Mouse (Mus musculus) left cerebral cortex, adult 2 months (tissue): Measurements from ENCODE around the gene Cdc6. TPM values are rescaled to one million over a fixed set of nuclear protein-coding genes. Genes with fewer than 3 reads are reported as not detected.
A peak's percentile ranks its signal among the peaks of the same experiment; 100 is the strongest.

ENCODE experiments used
- DNase-seq, 2 experiments: peaks; one replicate each; pipeline ENCODE4 v3.0.0; 2021 to 2022; ENCODE audit warnings: low spot score in 2 of 2, mixed read lengths in 1 of 2; ENCODE audit errors: extremely low spot score in 1 of 2
- H3K27ac ChIP-seq: fragments of 200-600 bp; 2 replicates; pipeline ENCODE4 v1.8.1; 2022
- H3K4me3 ChIP-seq: fragments of 200-600 bp; 2 replicates; pipeline ENCODE4 v1.8.1; 2022
- CTCF ChIP-seq: fragments of 200-600 bp; IDR thresholded peaks from 2 replicates; pipeline ENCODE4 v1.8.1; 2022; ENCODE audit warnings: antibody characterized with exemption, mild to moderate bottlenecking, moderate library complexity
- intact Hi-C: fragments of 180-260 bp; cut with DNase I; formaldehyde crosslinking; loops from one replicate; pipeline ENCODE4 v1.15.1; 2025
- total RNA-seq, 2 experiments: library from RNA; stranded (reverse); gene quantifications; 2 replicates each; pipeline ENCODE4 v1.2.3; 2021

Gene Cdc6
- total RNA-seq, 2 experiments from 2014 or later, result 0.35 to 0.36 TPM

DNA sequence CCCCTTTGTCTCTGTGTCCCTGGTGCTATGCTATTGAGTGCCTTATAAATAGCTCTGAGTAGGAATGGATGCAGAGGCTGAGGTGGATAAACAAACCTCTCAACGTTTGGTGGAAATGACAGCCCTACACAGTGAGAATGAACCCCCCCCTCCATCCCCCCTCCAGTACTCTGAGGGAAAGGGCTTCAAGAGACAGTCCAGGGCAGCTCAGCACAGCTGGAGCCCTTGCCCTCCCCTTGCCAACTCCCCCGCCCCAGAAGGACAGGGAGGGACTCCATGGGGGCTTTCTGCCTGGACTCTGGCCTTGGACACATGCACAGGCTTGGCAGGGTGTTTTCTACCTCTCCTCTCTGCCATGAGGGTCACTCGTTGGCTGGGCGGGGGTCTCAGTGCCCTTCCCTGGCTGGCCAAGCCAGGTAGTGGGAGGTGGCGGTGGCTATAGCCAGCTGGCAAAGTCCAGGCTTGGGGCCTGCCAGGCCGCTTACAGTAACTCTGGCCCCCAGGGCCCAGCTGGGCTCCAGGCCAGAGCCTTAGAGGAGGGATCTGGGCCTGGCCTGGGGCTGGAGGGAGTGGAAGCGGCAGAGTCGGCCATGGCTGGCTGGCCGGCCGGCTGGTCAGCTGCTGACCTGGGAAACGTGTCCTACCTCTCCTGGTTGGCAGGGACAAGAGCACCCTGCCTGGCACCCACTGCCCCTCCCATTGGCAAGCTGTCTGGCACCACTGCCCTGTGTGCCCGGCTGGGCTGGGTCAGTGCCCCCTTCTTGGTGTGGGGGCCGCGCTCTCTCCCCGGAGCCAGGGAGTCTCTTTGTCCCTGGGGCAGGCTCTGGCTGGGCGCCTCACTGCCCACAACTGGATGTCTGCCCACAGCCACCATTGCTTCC is 43.7 kb downstream of the Cdc6 start:
- Histone ChIP-seq H3K4me3 (no peak overlapping the region), H3K27ac (no peak overlapping the region)
- intact Hi-C loops, result no loop called here
- DNase-seq, result peak in 1 of 2 experiments; percentile 29
- TF ChIP-seq CTCF, result no peak

GRCm38 (mm10) chr11:98952111-98952510 is 44.5 kb downstream of the Cdc6 start:
- no peak overlapping the region for H3K27ac ChIP-seq
- no peak overlapping the region for H3K4me3 ChIP-seq
- no peak for DNase-seq
- intact Hi-C loops, result no loop called here
- no peak for TF ChIP-seq CTCF

- no peak for DNase-seq
- no peak for TF ChIP-seq CTCF
- intact Hi-C loops, result no loop called here
- Histone ChIP-seq H3K27ac (no peak overlapping the region), H3K4me3 (no peak overlapping the region)
Observed at GRCm38 (mm10) chr11:98952736-98953135, 45.1 kb downstream of the Cdc6 start.

DNA sequence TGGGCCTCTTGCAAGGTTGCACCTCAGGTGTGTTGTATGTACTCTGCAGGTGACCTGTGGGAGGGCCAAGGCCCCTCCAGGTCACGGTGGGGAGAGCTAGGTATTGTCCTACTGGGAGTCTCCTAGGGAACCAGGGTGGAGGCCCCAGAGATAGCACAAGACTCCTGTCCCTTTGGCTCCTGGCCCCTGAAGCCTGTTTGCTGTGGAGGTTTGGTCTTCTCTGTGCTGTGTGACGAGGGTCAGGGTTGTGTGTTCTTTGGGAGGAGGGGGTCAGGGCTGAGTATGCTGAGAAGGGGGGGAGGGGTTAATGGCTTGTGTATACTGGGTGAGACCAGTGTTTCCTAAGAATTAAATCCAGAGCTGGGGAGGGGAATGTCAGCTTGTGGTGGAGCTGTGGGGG is 45.8 kb downstream of the Cdc6 start:
- TF ChIP-seq CTCF, result no peak
- intact Hi-C loops, result no loop called here
- DNase-seq, result no peak
- H3K27ac ChIP-seq, result no peak overlapping the region
- no peak overlapping the region for H3K4me3 ChIP-seq

- Histone ChIP-seq H3K4me3 (no peak overlapping the region), H3K27ac (no peak overlapping the region)
- intact Hi-C loops, result loop anchor here (2.0 kb wide), 1 partner anchor 13 kb away; no protein-coding TSS in a partner anchor
- no peak for TF ChIP-seq CTCF
- no peak for DNase-seq
Observed at GRCm38 (mm10) chr11:98953835-98954320, 46.3 kb downstream of the Cdc6 start.

DNA sequence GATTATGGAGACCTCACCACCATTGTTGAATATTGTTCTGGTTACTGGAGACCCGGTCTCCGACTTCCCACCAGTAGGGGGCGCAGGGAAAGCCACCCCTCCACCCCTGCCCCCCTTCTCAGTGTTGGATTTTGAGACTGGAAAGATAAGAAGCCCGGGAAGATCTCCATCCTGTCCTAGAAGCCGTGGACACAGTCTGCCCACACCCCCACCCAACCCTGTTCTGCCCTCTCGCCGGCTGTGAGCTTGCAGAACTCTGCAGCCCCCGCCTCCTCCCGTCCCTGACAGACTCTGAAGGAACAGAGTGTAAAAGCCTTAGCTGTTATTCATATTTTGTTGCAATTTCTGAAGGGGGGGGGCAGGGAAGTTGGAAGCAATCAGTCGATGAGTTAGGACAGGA is 46.8 kb downstream of the Cdc6 start:
- Histone ChIP-seq H3K27ac (no peak overlapping the region), H3K4me3 (no peak overlapping the region)
- peak; percentile 83 for TF ChIP-seq CTCF
- no peak for DNase-seq
- intact Hi-C loops, result loop anchor here (2.0 kb wide), 1 partner anchor 14 kb away; no protein-coding TSS in a partner anchor

DNA sequence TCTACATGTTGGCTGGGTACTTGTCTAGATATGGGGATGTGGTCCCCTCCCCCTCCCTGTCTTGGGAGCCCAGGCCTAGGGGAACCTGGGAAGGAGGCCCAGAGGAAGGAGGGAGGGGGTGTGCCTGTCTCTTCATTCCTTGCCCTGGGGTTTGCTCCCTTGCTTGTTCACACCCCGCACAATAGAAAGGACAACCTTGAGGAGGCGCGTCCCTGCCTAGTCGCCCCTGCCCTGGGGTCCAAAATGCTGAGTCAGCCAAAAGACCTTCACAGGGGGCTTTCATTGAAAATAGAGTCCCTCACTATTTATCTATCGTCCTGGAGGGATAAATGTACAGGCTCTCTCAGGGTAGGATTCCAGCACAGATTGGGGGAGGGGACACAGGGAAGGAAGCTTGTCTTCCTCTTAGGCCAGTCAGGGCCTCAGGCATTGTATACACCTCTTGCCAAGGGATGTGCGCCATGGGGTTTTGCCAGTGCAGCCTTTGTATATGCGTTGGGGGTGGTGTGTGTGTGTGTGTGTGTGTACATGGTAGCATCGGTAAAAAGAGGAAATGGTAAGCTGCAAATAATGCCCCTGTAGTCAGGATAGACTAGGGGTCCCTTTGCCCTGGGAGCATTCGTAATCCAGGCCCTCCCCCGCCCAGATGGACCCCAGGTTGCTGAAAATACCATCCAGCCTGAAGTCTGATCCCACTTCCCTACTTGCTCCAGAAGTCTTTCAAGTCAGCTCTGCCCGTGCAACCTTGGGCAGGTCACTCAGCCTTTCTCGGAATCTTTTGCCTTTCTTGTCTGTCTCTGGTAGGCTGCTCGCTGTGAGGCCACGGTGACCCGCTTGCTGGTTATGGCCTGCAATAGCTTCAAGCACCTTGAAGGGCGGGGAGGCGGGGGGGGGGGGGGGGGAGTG is 47.5 kb downstream of the Cdc6 start:
- DNase-seq, result no peak
- no peak overlapping the region for H3K27ac ChIP-seq

DNA sequence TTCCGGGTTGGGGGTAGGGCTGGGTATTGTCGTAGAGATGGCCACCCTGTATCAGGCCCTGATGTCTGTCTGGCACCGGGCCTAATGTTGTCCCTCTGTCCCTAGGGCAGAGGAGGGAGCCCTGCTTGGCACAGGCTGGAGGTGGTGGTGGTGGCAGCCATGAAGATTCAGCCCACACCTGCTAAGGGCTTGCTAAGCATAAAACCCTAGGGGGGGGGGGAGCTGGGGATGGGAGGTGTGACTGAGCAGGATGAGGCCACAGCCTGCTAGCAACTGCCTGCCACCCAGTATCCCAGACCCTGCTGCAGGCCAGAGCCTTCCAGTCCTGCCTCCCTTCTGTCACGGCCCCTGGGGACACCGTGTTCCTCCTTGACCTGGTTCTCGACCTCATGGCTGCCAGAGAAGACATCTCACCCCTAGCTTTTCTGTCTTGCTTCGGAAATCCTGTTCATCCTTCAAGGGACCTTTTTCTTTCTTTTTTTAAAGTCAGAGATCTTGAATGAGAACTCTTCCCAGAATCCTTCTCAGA is 48.2 kb downstream of the Cdc6 start:
- no peak for DNase-seq
- H3K27ac ChIP-seq, result no peak overlapping the region
- H3K4me3 ChIP-seq, result no peak overlapping the region
- no peak for TF ChIP-seq CTCF
- intact Hi-C loops, result loop anchor here (2.0 kb wide), 1 partner anchor 15 kb away; no protein-coding TSS in a partner anchor

More for the DNA sequence above, 47.5 kb downstream of the Cdc6 start:
- TF ChIP-seq CTCF, result no peak
- no peak overlapping the region for H3K4me3 ChIP-seq
- intact Hi-C loops, result loop anchor here (2.0 kb wide), 1 partner anchor 14 kb away; no protein-coding TSS in a partner anchor

DNA sequence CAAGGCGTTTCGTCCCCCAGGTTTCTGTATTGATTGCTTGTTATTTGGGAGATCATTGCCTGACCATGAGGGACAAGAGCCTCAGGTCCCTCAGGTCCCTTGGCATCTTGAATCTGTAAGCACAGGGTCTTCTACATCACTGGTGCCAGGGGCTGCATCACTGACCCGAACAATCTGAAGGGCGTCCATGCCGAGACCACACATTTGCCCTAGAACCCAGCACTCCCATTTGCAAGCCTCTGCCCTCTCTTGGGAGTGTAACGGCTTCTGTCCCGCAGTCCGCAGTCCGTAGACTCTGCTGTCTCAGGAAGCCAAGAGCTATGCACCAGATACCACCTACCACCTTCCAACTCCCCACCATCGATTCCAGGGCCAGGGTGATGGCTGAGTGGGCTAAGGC is 48.7 kb downstream of the Cdc6 start:
- intact Hi-C loops, result no loop called here
- no peak overlapping the region for H3K27ac ChIP-seq
- H3K4me3 ChIP-seq, result no peak overlapping the region
- TF ChIP-seq CTCF, result no peak
- no peak for DNase-seq

DNA sequence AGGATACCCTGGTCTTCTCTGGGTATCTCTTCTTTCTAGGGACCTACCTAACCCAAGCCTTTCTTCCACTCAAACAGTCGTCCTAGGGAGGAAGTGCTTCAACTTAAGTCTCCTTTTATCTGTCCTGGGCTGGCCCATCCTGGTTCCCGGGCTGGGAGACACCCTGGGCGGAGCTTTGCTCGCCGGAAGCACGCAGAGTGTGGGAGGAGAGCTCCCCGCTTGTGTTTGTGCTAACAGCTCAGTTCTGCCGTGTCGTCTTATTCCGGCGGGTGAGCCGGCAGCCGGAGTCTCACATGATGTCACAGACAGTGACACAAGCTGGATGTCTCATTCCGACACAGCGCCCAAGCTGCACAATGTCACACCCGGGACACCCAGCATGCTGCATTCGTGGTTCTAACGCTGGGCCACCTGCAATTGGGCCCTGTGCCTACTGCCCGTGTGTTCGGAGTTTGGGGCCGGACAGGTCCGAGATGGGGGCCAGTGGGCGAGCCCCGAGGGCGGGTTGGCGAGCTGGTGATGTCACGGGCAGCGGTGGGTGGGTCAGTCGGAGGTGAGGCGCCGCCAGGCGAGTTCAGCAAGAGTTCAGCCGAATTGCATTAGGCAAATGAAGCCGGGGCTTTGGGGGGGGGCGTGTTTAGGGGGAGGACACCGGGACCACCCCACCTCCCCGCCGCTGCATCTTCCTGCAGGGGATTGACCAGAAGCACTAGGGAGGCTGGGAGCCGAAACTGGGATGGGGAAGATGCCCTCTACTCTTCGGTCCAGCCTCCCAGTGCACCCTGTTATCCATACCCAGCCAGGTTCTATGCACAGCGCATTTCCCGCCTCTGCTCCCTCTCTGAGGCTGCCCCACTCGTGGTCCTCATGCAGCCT is 52.1 kb downstream of the Cdc6 start:
- TF ChIP-seq CTCF, result no peak
- DNase-seq, result peak; percentile 69 to 75
- intact Hi-C loops, result no loop called here
- Histone ChIP-seq H3K4me3 (peak overlapping the region; percentile 59), H3K27ac (peak overlapping the region; percentile 73; the same call in 1 of the 2 replicates)
